Mouse (Mus musculus): ENCODE results near the gene Ccdc85b.

Gene Ccdc85b

GRCm38 (mm10) chr19:5455037-5455436 is 2.7 kb downstream of the Ccdc85b start:
- no peak for DNase-seq

GRCm38 (mm10) chr19:5451766-5452165 is 5.9 kb downstream of the Ccdc85b start:
- no peak for DNase-seq

- DNase-seq = no peak
Measured at GRCm38 (mm10) chr19:5449673-5450072, 8.0 kb downstream of the Ccdc85b start.

GRCm38 (mm10) chr19:5448354-5449150 is 9.1 kb downstream of the Ccdc85b start:
- DNase-seq = no peak

GRCm38 (mm10) chr19:5447515-5448353 is 10.0 kb downstream of the Ccdc85b start, which contains the start of gene Fosl1:
Fosl1 (plus strand) TSS chr19:5447547.
- DNase-seq = peak; percentile 66

GRCm38 (mm10) chr19:5445747-5446146 is 11.9 kb downstream of the Ccdc85b start:
- DNase-seq = no peak

GRCm38 (mm10) chr19:5444954-5445353 is 12.7 kb downstream of the Ccdc85b start:
- DNase-seq = no peak

- no peak for DNase-seq
Measured at GRCm38 (mm10) chr19:5444371-5444908, 13.3 kb downstream of the Ccdc85b start.

DNA sequence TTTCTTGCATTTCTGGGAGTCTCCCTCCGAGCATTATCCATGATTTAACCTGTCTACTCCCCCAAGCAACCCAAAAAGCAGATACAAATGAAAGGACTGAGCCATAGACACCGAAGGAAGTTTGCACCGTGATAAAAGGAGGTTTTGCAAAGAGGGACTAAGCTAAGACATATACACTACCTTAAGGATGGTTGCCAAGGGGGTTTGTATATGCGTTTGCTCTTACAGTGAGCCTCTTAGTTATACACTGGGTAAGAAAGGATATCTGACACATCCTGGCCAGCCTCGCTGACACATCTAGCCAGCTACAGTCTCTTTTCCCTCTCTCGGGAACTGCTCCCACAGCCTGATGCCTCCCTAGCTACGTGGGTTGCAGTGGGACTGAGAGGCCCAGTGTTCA is 23.7 kb downstream of the Ccdc85b start:
- no peak for DNase-seq

DNA sequence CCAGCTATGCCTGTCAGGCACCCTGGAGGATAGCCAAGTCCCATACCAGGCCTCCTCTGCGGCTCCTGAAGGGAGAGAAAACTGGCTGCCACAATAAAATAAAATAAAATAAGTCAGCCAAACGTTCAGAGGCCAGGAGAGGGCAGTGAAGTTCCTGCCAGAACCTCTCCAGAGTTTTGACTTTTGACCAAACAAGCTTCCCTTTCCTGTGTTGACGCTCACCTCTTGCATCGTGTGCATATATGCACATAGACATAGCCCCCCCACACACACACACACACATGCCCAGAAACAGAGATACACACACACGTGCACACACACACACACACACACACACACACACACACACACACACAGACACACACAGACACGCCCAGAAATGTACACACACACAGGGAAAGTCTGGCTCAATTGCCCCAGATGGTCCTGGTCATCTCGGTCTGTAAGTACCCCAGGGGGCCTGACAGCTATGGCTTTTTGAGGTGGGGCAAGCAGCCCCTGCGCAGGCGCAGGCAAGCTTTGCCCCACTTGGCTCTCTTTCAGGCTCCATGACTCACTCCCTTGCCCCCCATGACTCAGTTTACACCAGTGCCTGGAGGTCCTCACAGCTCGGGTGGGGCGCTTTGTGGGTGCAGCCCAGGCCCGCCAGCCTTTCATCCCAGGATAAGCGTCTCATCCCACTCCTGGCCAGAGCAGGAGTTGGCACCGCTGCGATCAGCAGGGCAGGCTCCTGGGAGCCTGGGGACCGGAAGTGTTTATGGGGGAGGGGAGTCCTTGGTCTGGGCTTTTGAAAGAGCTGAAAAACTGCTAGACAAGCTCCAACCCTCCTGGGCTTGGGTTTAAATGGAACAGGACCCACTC is 24.5 kb downstream of the Ccdc85b start:
- DNase-seq = no peak

- no peak for DNase-seq
Measured at GRCm38 (mm10) chr19:5431911-5432464, 25.7 kb downstream of the Ccdc85b start.

DNA sequence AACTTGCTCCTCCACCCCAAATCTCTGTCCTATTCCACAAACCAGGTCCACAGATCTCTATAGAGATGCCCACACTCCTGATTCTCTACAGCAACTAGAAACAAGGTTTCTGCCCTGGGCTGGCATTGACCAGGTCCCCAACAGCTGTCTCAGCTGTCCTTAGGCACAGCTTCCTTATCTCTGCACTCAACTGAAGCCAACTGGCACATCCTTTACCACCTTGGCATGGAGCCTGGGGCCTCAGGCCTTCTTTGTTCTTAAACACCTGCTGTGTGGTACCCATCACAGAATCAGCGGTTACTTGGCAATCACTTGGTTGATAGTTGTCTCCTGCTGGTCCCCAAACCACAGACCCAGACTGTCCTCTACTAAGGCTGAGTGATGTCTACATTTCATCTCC is 27.3 kb downstream of the Ccdc85b start:
- DNase-seq = no peak

DNA sequence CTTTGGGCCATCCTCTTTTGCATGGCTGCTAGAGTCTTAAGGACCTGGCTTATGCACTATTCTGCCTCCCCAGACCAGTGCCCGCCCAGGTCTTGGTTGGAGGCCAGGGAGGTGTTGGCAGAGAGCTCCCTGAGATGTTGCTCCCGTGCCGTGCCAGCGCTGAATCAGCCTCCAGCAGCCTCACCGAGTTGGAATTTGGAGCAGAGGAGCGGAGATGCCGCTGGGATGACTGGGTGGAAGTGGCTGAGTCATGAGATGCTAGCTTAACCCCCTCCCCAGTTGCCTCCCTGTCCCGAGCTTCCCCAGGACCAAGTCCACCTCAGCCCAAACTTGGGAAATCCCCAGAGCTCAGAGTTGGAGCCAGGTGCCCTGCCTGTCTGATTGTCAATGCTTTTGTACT is 27.9 kb downstream of the Ccdc85b start:
- DNase-seq = peak; percentile 19

DNA sequence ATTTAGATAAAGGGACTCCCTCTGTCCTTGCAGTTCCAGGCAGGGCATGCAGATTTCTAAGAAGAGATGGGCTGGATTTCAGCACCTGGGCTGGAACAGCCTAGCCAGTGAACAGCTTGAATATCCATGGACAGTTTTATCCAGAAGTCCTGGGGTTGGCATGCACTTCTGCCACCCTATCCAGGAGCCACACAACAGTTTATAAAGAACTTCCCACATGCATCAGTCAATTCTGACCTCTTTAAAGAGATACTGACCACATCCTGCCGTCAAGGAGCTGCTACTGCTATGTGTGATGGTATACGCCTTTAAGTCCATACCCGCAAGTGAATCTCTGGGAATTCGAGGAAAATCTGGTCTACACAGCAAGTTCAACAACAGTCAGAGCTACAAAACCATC is 28.5 kb downstream of the Ccdc85b start:
- no peak for DNase-seq

- DNase-seq = no peak
Measured at GRCm38 (mm10) chr19:5428083-5428482, 29.6 kb downstream of the Ccdc85b start.

DNA sequence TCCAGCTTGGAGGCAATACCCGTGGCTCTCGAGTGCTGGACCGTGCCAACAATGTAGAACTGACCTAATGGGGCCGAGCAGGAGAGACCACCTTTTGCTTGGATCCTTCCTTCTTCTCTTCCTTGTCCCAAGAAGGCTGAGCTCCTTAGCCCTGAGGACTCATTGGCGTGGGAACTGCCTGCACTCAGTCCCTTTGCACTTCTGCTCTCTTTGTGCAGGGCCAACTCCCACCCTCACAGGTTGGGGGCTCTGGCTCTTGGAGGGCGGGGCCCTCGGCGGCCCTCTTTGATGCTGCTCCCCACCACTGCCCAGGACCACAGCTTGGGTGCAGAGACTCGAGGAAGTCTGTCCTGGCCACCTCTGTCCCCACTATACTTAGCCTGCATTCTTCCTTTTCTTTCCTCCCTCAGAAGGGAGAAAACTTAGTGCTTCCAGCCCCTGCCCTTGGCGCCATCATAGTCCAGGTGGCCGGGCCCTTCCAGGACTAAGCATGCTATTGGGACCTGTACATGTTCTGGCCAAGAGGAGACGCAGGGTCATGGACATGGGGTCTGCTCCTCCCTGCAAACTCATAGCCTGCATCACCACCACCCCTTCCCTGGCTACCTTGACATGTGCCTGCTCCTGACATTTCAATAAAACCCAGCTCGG is 30.9 kb downstream of the Ccdc85b start:
- no peak for DNase-seq

DNA sequence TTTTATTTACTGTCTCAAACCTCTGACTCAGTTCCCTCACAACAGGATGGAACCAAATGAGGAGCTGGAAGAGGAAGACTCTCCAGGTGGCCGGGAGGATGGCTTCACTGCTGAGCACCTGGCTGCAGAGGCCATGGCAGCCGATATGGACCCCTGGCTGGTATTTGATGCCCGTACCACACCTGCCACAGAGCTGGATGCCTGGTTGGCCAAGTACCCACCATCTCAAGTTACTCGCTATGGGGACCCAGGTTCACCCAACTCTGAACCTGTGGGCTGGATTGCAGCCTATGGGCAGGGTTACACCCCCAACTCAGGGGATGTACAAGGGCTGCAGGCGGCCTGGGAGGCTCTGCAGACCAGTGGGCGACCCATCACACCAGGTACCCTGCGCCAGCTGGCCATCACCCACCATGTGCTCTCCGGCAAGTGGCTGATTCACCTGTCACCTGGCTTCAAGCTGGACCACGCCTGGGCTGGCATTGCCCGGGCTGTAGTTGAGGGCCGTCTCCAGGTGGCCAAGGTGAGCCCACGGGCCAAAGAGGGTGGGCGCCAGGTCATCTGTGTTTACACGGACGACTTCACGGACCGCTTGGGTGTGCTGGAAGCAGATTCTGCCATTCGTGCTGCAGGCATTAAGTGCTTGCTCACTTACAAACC is 31.7 kb downstream of the Ccdc85b start:
- DNase-seq = no peak

DNA sequence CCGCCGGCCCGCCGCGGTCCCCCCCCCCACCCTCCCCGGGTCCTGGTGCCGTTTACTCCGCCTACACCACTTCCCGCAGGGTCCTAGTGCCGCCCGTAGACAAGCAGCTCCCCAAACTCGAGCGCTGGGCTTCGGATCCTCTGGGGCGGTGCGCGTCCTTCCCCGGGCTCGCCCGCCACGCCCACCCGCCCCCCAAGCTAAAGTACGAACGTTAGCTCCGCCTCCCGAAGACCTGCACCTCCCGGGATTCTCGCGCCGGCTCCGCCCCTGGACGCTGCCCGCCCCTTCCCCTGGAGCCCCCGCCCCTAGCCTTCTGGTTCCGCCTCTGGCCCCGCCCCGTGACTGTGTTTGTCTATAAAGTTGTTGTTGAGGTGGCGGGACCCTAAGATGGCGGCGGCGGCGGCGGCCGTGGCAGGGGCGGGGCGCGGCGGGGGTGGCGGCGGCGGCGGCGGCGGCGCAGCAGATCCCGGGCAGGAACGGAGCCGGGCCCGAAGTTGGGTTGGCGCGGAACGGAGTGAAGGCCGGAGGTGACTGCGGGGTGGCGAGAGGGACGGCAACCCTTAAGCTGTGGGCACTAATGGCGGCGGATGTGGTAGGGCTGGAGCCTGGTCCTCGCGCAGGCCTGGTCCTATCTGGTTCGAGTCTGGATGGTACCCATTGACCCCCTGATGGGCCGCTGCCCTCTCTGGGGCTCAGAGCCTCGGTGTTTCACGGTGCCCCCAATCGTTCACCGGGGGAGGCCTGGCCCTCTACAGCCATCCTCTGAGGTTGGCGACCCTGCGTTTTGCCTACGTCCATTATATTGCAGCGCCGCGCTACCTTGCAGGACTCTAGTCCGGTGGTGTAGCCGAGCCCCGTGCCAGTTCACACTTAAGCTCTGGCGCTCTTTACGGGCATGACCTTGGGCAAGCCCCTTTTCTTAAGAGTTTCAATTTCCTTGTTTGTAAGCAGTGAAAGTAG is 32.6 kb downstream of the Ccdc85b start, which contains the start of the genes Drap1 and AI837181:
Gene Drap1 (minus strand): TSS at position 198 of the 960 bp plus-strand sequence.
Gene AI837181 (plus strand): TSS at position 363 of the 960 bp plus-strand sequence.
- DNase-seq = peak; percentile 96

- DNase-seq = peak; percentile 63
Measured at GRCm38 (mm10) chr19:5424092-5424781, 33.5 kb downstream of the Ccdc85b start.
